In genomic region chr2:25877736-25878268, GRCm38 (mm10) we compare ENCODE assay signal across 9 mouse cellular contexts. TPM values are rescaled to one million over a fixed set of nuclear protein-coding genes. Genes with fewer than 3 reads are reported as not detected.
A peak's percentile ranks its signal among the peaks of the same experiment; 100 is the strongest.
DNase-seq lines count a peak whose midpoint lies in the region; ATAC-seq and TF ChIP-seq lines count a peak whose summit lies in the region.
"Had no signal": no experiment of that assay in that cellular context is flagged by ENCODE, and none has a peak within 500 bp of the region (broad histone marks: within the 10 kb centered on the region; RNA-seq: fewer than 3 reads in every experiment).

No protein-coding gene starts in this region.

- H3K9ac ChIP-seq in ES-Bruce4 (ENCODE audit: low read depth, poor library complexity, severe bottlenecking): peak overlapping the region; percentile 61
- H3K9ac ChIP-seq in embryonic facial prominence, embryonic 14.5 days (ENCODE audit: low read depth, low read length): peak overlapping the region; percentile 56
- H3K9ac ChIP-seq: liver, embryonic 14.5 days had no signal

- peak overlapping the region; percentile 52 for H3K4me3 ChIP-seq in ES-Bruce4 (ENCODE audit: low read depth, low read length)
- H3K4me3 ChIP-seq in embryonic facial prominence, embryonic 14.5 days (ENCODE audit: low read depth, low read length): peak overlapping the region; percentile 41
- peak overlapping the region; percentile 54 for H3K4me3 ChIP-seq in limb, embryonic 10.5 days
- no peak overlapping the region for H3K4me3 ChIP-seq in lung, adult 2 months (replicated peaks; ENCODE audit: extremely low read depth, low read depth, low read length)

- TF ChIP-seq CTCF in ES-Bruce4 (IDR thresholded peaks at IDR 0.05; ENCODE audit: low read depth, low read length): no peak
- no peak for TF ChIP-seq CTCF in lung, adult 2 months (IDR thresholded peaks at IDR 0.05; ENCODE audit: insufficient read depth, low read length)

- H3K4me2 ChIP-seq in embryonic facial prominence, embryonic 14.5 days (ENCODE audit: low read depth, low read length): peak overlapping the region; percentile 56

- TF ChIP-seq EP300 in ES-Bruce4 (IDR thresholded peaks at IDR 0.05; ENCODE audit: insufficient read depth, low read depth, low read length): no peak

- TF ChIP-seq POLR2A in ES-Bruce4 (IDR thresholded peaks at IDR 0.05; ENCODE audit: insufficient read depth, low read length): no peak
- TF ChIP-seq POLR2A in lung, adult 2 months (IDR thresholded peaks at IDR 0.05; ENCODE audit: borderline replicate concordance, extremely low read depth, low read depth, low read length): no peak

- no peaks in the 10 kb centered on the region for H3K36me3 ChIP-seq in ES-Bruce4 (ENCODE audit: control insufficient read depth, insufficient read depth, low read length, poor library complexity, severe bottlenecking)
- no peaks in the 10 kb centered on the region for H3K36me3 ChIP-seq in embryonic facial prominence, embryonic 14.5 days (ENCODE audit: control insufficient read depth, insufficient read depth, low read length)
- H3K36me3 ChIP-seq in limb, embryonic 10.5 days: no peaks in the 10 kb centered on the region

- DNase-seq in adrenal gland, postnatal 14 days: peak; percentile 35
- DNase-seq in adrenal gland, adult 18-20 months (ENCODE audit: low spot score in 2 of 2): no peak
- no peak for DNase-seq in embryonic facial prominence, embryonic 14.5 days (ENCODE audit: low spot score)
- peak; percentile 35 for DNase-seq in limb, embryonic 10.5 days (ENCODE audit: low spot score)
- DNase-seq in right cerebral cortex, postnatal 14 days: peak; percentile 45
- no peak for DNase-seq in lung, adult 2 months
- DNase-seq in ovary, postnatal 10 days (ENCODE audit: low spot score): no peak

- H3K9me3 ChIP-seq in ES-Bruce4 (replicated peaks; ENCODE audit: control insufficient read depth, insufficient read depth, low read length, poor library complexity, severe bottlenecking): no peaks in the 10 kb centered on the region
- H3K9me3 ChIP-seq in embryonic facial prominence, embryonic 14.5 days (ENCODE audit: control insufficient read depth, low read length): 0 out of 2 replicates have a peak, but pooled peaks cover 3% of the 10 kb centered on the region
- H3K9me3 ChIP-seq in limb, embryonic 10.5 days (replicated peaks): no peaks in the 10 kb centered on the region; the same call in 1 of the 2 replicates

- no peak overlapping the region for H3K27ac ChIP-seq in ES-Bruce4 (ENCODE audit: insufficient read depth, low read length)
- no peak overlapping the region for H3K27ac ChIP-seq in embryonic facial prominence, embryonic 14.5 days (replicated peaks; ENCODE audit: low read depth, low read length)
- H3K27ac ChIP-seq in limb, embryonic 10.5 days: peak overlapping the region; percentile 64
- H3K27ac ChIP-seq: liver, embryonic 14.5 days had no signal

- ATAC-seq in embryonic facial prominence, embryonic 14.5 days (ENCODE audit: low read depth): no peak

- 3% methylated on average over 34 of the region's 49 CpGs for WGBS in embryonic facial prominence, embryonic 14.5 days
- WGBS in limb, embryonic 10.5 days: 3% methylated on average over 49 of the region's 49 CpGs
- 3% methylated on average over 49 of the region's 49 CpGs for WGBS in lung, adult 2 months

- no peaks in the 10 kb centered on the region for H3K4me1 ChIP-seq in ES-Bruce4 (ENCODE audit: control insufficient read depth, insufficient read depth, low read length)
- no peaks in the 10 kb centered on the region for H3K4me1 ChIP-seq in embryonic facial prominence, embryonic 14.5 days (ENCODE audit: control insufficient read depth, insufficient read depth, low read length)
- H3K4me1 ChIP-seq in limb, embryonic 10.5 days: peaks cover 19% of the 10 kb centered on the region
- H3K4me1 ChIP-seq in lung, adult 2 months (ENCODE audit: control insufficient read depth, insufficient read depth, low read length): no peaks in the 10 kb centered on the region

- no peaks in the 10 kb centered on the region; the same call in 1 of the 2 replicates for H3K27me3 ChIP-seq in ES-Bruce4 (ENCODE audit: control insufficient read depth, insufficient read depth, low read length, poor library complexity, severe bottlenecking)
- H3K27me3 ChIP-seq in embryonic facial prominence, embryonic 14.5 days (replicated peaks; ENCODE audit: control insufficient read depth, insufficient read depth, low read length): peaks cover 36% of the 10 kb centered on the region
- H3K27me3 ChIP-seq in limb, embryonic 10.5 days (ENCODE audit: low read depth, poor library complexity, severe bottlenecking): peaks cover 52% of the 10 kb centered on the region

RNA-seq across cellular contexts. Expression of gene Kcnt1, which starts 14.3 kb away (rescaled TPM):
- 4.9 and 6.4 TPM in 2 replicates for total RNA-seq in adrenal gland, postnatal 14 days (2021)
- total RNA-seq in adrenal gland, adult 18-20 months (2021): 1 to 10 TPM; 3.7 to 3.8 TPM
- 0.54 and 1.0 TPM in 2 replicates for polyA plus RNA-seq in ES-Bruce4 (2011; ENCODE audit: insufficient read depth, insufficient read length, low read depth, missing spikeins)
- polyA plus RNA-seq in embryonic facial prominence, embryonic 14.5 days (2014; fragmentation: Nextera tagmentation; extraction: Ambion mirVana): 0.47 and 0.83 TPM in 2 replicates
- polyA plus RNA-seq in limb, embryonic 10.5 days (2016; fragmentation: Nextera tagmentation; extraction: Ambion mirVana): 0.20 TPM in 1 of 2 replicates, not detected in the other
- polyA plus RNA-seq in lung, adult 2 months (2012; rRNA removed): 0.06 and 0.40 TPM in 2 replicates

RNA-seq across cellular contexts. Expression of gene Sohlh1, which starts 30.8 kb away (rescaled TPM):
- not detected in 2 replicates for total RNA-seq in adrenal gland, postnatal 14 days (2021)
- total RNA-seq in adrenal gland, adult 18-20 months (2021): not detected
- not detected in 2 replicates for polyA plus RNA-seq in ES-Bruce4 (2011; ENCODE audit: insufficient read depth, insufficient read length, low read depth, missing spikeins)
- polyA plus RNA-seq in embryonic facial prominence, embryonic 14.5 days (2014; fragmentation: Nextera tagmentation; extraction: Ambion mirVana): not detected in 2 replicates
- not detected in 2 replicates for polyA plus RNA-seq in limb, embryonic 10.5 days (2016; fragmentation: Nextera tagmentation; extraction: Ambion mirVana)
- not detected in 2 replicates for polyA plus RNA-seq in lung, adult 2 months (2012; rRNA removed)
- polyA plus RNA-seq: liver, embryonic 14.5 days had no signal

RNA-seq across cellular contexts. Expression of gene Lcn9, which starts 54.8 kb away (rescaled TPM):
- total RNA-seq in adrenal gland, postnatal 14 days (2021): not detected in 2 replicates
- not detected for total RNA-seq in adrenal gland, adult 18-20 months (2021)
- polyA plus RNA-seq in ES-Bruce4 (2011; ENCODE audit: insufficient read depth, insufficient read length, low read depth, missing spikeins): not detected in 2 replicates
- not detected in 2 replicates for polyA plus RNA-seq in embryonic facial prominence, embryonic 14.5 days (2014; fragmentation: Nextera tagmentation; extraction: Ambion mirVana)
- polyA plus RNA-seq in limb, embryonic 10.5 days (2016; fragmentation: Nextera tagmentation; extraction: Ambion mirVana): not detected in 2 replicates
- not detected in 2 replicates for polyA plus RNA-seq in lung, adult 2 months (2012; rRNA removed)
- polyA plus RNA-seq: liver, embryonic 14.5 days had no signal

Comparison
In these comparisons a context has a peak if more than half of its experiments do, and no peak if none do; other contexts are left out.
1. DNase-seq: peak in adrenal gland, postnatal 14 days (single experiment), limb, embryonic 10.5 days (single experiment) and right cerebral cortex, postnatal 14 days (single experiment); none in adrenal gland, adult 18-20 months (0 of 2), embryonic facial prominence, embryonic 14.5 days (single experiment), lung, adult 2 months (single experiment) and ovary, postnatal 10 days (single experiment).